Mouse (Mus musculus) lung, embryonic 14.5 days (tissue): Measurements from ENCODE around the gene Gpatch2l. TPM values are rescaled to one million over a fixed set of nuclear protein-coding genes. Genes with fewer than 3 reads are reported as not detected.

Source experiments
- ATAC-seq: fragments of 200-750 bp; cut with Nextera tagmentation; 2 replicates; pipeline ENCODE4 v1.8.0; 2017; ENCODE audit warnings: mild to moderate bottlenecking, moderate TSS enrichment, moderate library complexity; ENCODE audit not compliant: insufficient read depth
- DNase-seq: peaks from one replicate; pipeline ENCODE4 v3.0.0-alpha.2; 2015
- H3K27ac ChIP-seq: fragments of 300-500 bp; sonication (generic); 2 replicates; pipeline ENCODE4 v1.5.1; 2014; ENCODE audit warnings: low read depth, mild to moderate bottlenecking, moderate library complexity
- H3K27me3 ChIP-seq: fragments of 300-500 bp; sonication (generic); 2 replicates; pipeline ENCODE4 v1.6.1; 2014; ENCODE audit warnings: low read length, control low read depth; ENCODE audit not compliant: insufficient read depth
- H3K36me3 ChIP-seq: fragments of 300-500 bp; sonication (generic); 2 replicates; pipeline ENCODE4 v1.6.1; 2014; ENCODE audit warnings: control low read depth; ENCODE audit not compliant: insufficient read depth
- H3K4me1 ChIP-seq: fragments of 300-500 bp; sonication (generic); 2 replicates; pipeline ENCODE4 v1.6.1; 2014; ENCODE audit warnings: antibody characterized with exemption, control low read depth; ENCODE audit not compliant: insufficient read depth
- H3K4me2 ChIP-seq: fragments of 300-500 bp; sonication (generic); 2 replicates; pipeline ENCODE4 v1.6.1; 2014; ENCODE audit warnings: mild to moderate bottlenecking
- H3K4me3 ChIP-seq: fragments of 300-500 bp; sonication (generic); 2 replicates; pipeline ENCODE4 v1.5.1; 2014; ENCODE audit warnings: low read depth, low read length
- H3K9ac ChIP-seq: fragments of 300-500 bp; sonication (generic); 2 replicates; pipeline ENCODE4 v1.6.1; 2014
- H3K9me3 ChIP-seq: fragments of 300-500 bp; sonication (generic); 2 replicates; pipeline ENCODE4 v1.6.1; 2016; ENCODE audit warnings: low read depth, low read length, control low read depth
- CTCF ChIP-seq: IDR thresholded peaks from 2 replicates; pipeline ENCODE4 v1.5.1; 2016; ENCODE audit warnings: antibody characterized with exemption, low read depth
- WGBS: fragments of 180-500 bp; shearing (Covaris S2); extraction: QIAGEN DNeasy Blood & Tissue Kit; methylation state at CpG from one replicate; pipeline ENCODE4 v1.1.7; 2014; 5-methylcytosine and 5-hydroxymethylcytosine counted together
- polyA plus RNA-seq: library from polyadenylated mRNA; unstranded; fragments of >200 nt; fragmentation: Nextera tagmentation; extraction: Ambion mirVana; gene quantifications from 2 replicates; pipeline ENCODE4 v1.2.1, GENCODE M21; 2014

Gpatch2l gene
- polyA plus RNA-seq, 1 experiment from 2014 or later, result 18.2 TPM

DNA sequence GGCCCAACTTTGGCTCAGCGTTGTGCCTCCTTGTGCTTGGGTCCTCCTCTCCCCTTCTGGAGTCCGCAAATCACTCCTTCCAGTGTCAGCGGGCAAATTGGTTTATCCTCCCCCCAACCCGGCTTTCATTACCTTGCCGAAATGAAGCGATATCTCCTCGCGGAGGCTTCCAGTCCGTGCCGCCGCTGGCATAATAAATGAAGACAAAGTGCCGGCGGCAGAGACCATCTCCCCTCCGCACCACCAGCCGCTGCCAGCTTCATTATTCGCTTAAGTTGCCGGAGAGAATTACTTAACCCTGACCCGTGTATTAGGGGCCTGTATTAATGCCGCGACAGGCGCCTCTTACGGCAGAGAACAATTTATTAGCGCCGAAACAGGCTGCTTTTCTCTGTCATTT lies 27.5 kb upstream of the Gpatch2l start:
- no peak overlapping the region for H3K4me3 ChIP-seq
- DNase-seq (no peak), ATAC-seq (no peak)
- H3K27ac ChIP-seq, result no peak overlapping the region
- H3K9ac ChIP-seq, result no peak overlapping the region
- no peak for TF ChIP-seq CTCF
- H3K4me1 ChIP-seq, result no peaks in the 10 kb centered on the region
- WGBS, result 13% methylated on average over 24 of the region's 24 CpGs
- H3K27me3 ChIP-seq, result peaks cover 58% of the 10 kb centered on the region
- no peaks in the 10 kb centered on the region for H3K9me3 ChIP-seq
- H3K4me2 ChIP-seq, result no peak overlapping the region
- no peaks in the 10 kb centered on the region for H3K36me3 ChIP-seq

DNA sequence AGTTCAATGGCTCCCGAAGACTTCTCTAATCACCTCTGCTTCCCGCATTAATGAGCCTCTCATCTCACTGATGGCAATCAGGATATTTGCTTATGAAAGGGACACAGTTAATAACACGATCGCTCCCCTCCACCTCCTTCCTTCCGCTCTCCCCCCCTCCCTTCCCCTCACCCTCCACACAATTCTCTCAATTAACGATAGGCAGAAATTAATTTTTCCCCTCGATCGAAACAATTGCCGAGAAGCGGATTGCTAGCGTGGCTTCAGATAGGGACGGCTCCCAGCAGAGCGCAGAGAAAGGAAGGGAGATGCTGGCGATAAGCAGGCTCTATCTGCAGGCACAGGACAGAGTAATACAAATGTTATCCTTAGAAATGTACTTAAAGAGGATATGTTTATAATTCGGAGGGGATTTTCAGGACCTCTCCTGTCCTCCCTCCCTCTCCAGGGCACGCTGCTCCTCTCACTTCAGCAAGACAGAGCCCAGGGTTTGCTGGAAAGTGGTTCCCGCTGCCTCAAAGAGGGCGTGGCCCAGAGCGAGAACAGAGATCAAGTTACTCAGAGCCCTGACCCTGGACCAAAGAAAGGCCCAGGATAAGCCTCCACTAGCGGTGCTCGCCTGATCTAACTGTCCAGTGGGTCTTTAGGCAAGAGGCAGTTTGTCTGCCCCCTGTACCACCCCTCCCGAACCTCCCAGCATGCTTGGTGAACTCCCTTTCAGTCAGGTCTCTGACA lies 24.8 kb upstream of the Gpatch2l start:
- H3K4me2 ChIP-seq, result peak overlapping the region; percentile 49
- no peaks in the 10 kb centered on the region for H3K36me3 ChIP-seq
- no peaks in the 10 kb centered on the region for H3K9me3 ChIP-seq
- no peak for TF ChIP-seq CTCF
- peaks cover 51% of the 10 kb centered on the region for H3K27me3 ChIP-seq
- no peaks in the 10 kb centered on the region for H3K4me1 ChIP-seq
- under 1% methylated on average over 22 of the region's 22 CpGs for whole genome bisulfite sequencing
- H3K27ac ChIP-seq, result no peak overlapping the region
- ATAC-seq (peak; percentile 71), DNase-seq (peak; percentile 67)
- H3K4me3 ChIP-seq, result no peak overlapping the region
- H3K9ac ChIP-seq, result no peak overlapping the region

DNA sequence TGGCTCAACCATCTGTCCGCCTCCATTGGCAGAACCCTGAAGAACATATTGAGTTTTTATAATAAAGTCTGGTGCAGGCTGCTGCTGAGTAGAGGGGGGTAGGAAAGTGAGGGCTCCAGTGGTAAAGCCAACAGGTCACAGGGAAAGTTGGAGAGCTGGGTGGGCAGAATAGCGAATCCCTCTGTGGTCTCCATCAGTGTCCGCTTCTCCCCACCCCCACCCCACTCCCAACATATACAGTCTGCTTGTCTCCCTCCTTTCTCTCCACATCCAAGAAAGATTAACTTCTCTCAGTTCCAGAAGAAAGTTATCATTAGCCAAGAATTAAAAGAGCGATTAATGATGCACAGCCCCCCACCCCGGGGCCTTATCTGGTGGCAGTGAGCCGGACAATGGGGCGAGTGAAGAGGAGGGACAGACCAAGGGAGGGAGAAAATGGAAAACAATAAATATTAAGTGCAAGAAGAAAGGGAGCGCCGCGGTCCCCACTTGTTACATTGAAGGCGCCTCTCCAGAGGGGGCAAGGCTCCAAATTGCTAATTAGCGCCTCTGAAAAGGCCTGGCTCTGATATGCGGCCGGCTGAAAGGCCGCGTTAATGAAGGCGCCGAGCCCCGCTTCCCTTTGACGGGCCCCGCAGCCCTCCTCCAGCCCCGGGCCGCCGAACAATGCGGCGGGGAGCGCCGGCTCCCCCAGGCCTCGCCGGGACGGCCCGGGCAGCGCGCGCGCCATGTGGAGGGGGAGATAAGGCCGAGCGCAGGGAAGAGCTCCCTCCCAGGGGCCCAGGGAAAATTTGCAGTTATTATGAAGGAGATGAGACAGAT lies 21.2 kb upstream of the Gpatch2l start:
- no peaks in the 10 kb centered on the region for H3K4me1 ChIP-seq
- 6% methylated on average over 38 of the region's 38 CpGs for WGBS
- H3K9ac ChIP-seq, result peak overlapping the region; percentile 18; the same call in 1 of the 2 replicates
- no peaks in the 10 kb centered on the region for H3K9me3 ChIP-seq
- H3K27me3 ChIP-seq, result peaks cover 22% of the 10 kb centered on the region; the same call in 1 of the 2 replicates
- no peak for TF ChIP-seq CTCF
- DNase-seq (peak; percentile 44), ATAC-seq (peak; percentile 80)
- peak overlapping the region; percentile 63 for H3K4me2 ChIP-seq
- peak overlapping the region; percentile 15 for H3K4me3 ChIP-seq
- no peaks in the 10 kb centered on the region for H3K36me3 ChIP-seq
- no peak overlapping the region for H3K27ac ChIP-seq

DNA sequence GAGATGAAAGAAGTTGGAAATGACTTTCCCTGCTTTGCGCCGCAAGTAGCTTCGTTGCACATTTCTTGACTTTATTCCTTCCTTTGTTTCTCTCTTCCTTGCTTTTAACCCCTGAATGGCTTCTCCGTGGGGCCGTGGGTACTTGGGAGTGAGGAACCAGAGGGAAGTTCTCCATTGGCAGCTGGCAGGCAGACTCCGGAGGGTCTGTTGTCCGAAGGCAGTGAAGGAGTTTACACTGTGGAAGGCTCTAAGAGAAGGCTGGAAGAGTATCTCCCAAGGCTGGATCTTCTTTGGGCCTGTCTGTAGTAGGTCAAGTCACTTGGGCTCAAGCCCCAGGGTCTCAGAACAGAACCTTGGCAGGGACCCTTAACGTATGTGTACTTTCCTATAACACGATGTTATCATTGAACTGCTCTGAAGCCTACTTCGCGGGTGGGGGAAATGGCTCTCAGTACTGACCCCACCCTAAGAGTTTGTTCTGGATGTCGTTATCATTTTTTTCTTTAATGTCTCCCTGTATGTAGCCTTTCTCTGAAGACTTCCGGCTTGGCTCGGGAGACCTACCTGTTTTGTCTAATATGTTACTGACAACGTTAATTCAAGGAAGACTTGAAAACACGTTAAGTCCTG lies 20.5 kb upstream of the Gpatch2l start:
- no peak for DNase-seq
- Histone ChIP-seq H3K4me2 (peak overlapping the region; percentile 63), H3K9me3 (no peaks in the 10 kb centered on the region), H3K9ac (peak overlapping the region; percentile 18; the same call in 1 of the 2 replicates), H3K36me3 (no peaks in the 10 kb centered on the region), H3K4me3 (peak overlapping the region; percentile 15), H3K4me1 (no peaks in the 10 kb centered on the region), H3K27me3 (peaks cover 15% of the 10 kb centered on the region; the same call in 1 of the 2 replicates), H3K27ac (no peak overlapping the region)
- no peak for TF ChIP-seq CTCF
- no peak for ATAC-seq
- WGBS, result 38% methylated on average over 16 of the region's 16 CpGs

DNA sequence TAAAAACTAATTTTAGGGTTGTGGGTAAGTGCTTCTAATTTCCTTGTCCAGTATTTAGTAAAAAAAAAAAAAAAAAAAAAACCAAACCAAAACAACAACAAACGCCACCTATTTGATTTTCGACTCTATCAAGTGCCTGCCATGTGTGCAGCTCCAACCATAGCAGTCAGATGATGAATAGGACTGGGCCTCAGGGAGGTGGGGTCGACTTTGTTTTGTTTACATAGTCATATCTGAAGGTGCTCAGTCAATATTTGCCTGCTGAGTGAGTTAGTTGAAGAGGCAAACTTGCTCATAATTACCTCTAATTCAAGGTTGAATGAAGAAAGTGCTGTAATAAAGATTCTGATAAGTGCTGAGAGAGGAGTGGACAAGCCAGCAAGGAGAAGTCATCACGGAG lies 7.4 kb upstream of the Gpatch2l start:
- H3K36me3 ChIP-seq, result no peaks in the 10 kb centered on the region
- whole genome bisulfite sequencing, result 42% methylated on average over 4 of the region's 4 CpGs

DNA sequence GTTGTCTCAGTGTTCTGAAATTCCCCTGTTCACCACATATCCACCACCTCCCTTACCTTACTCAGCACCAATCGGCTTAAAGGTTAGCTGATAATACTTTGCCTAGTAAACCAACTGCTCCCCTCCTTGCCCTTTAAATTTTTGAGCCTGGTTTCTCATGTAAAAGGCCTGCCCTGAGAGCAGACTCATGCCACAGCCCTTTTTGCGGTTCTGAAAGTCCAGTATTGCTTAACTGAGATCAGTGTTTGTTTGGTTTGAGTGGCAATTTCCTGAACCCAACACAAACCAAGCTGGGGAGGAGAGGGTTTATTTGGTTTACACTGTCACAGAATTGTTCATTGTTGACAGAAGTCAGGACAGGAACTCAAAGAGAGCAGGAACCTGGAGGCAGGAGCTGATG lies 2.9 kb upstream of the Gpatch2l start:
- no peak for ATAC-seq
- H3K4me1 ChIP-seq, result peaks cover 4% of the 10 kb centered on the region; the same call in 1 of the 2 replicates
- H3K27me3 ChIP-seq, result no peaks in the 10 kb centered on the region
- peaks cover under 1% of the 10 kb centered on the region; the same call in 1 of the 2 replicates for H3K36me3 ChIP-seq
- no peak for DNase-seq
- H3K9ac ChIP-seq, result no peak overlapping the region
- H3K27ac ChIP-seq, result no peak overlapping the region
- no peaks in the 10 kb centered on the region for H3K9me3 ChIP-seq
- H3K4me2 ChIP-seq, result no peak overlapping the region
- WGBS, result 57% methylated on average over 2 of the region's 2 CpGs
- no peak for TF ChIP-seq CTCF
- no peak overlapping the region for H3K4me3 ChIP-seq

More for the DNA sequence above, 7.4 kb upstream of the Gpatch2l start:
- Histone ChIP-seq H3K4me3 (no peak overlapping the region), H3K9me3 (no peaks in the 10 kb centered on the region), H3K4me1 (no peaks in the 10 kb centered on the region), H3K9ac (no peak overlapping the region), H3K27me3 (no peaks in the 10 kb centered on the region), H3K4me2 (no peak overlapping the region), H3K27ac (no peak overlapping the region)
- peak; percentile 18 for DNase-seq
- ATAC-seq, result no peak
- no peak for TF ChIP-seq CTCF
